Mouse (Mus musculus) olfactory bulb, adult 2 months (tissue): ENCODE data around the gene Slc30a3. TPM values are rescaled to one million over a fixed set of nuclear protein-coding genes. Genes with fewer than 3 reads are reported as not detected.

Source experiments
- H3K27ac ChIP-seq: fragments of 200-500 bp; 2 replicates; pipeline ENCODE4 v1.5.1; 2012; ENCODE audit warnings: low read depth, low read length; ENCODE audit not compliant: insufficient read depth
- H3K4me1 ChIP-seq: fragments of 200-500 bp; 2 replicates; pipeline ENCODE4 v1.6.1; 2012; ENCODE audit warnings: low read length; ENCODE audit not compliant: control insufficient read depth, insufficient read depth
- H3K4me3 ChIP-seq: fragments of 200-500 bp; 2 replicates; pipeline ENCODE4 v1.5.1; 2012; ENCODE audit warnings: mild to moderate bottlenecking, low read depth, low read length, moderate library complexity; ENCODE audit not compliant: insufficient read depth
- CTCF ChIP-seq: fragments of 200-500 bp; IDR thresholded peaks from 2 replicates; pipeline ENCODE4 v1.5.1; 2012; ENCODE audit warnings: low read depth, mild to moderate bottlenecking, low read length, moderate library complexity; ENCODE audit not compliant: insufficient read depth
- POLR2A ChIP-seq: fragments of 200-500 bp; IDR thresholded peaks from 2 replicates; pipeline ENCODE4 v1.6.1; 2012; ENCODE audit warnings: mild to moderate bottlenecking, low read depth, low read length, moderate library complexity; ENCODE audit not compliant: insufficient read depth
- WGBS: fragments of 180-500 bp; shearing (Covaris S2); methylation state at CpG from one replicate; pipeline ENCODE4 v1.1.7; 2018; 5-methylcytosine and 5-hydroxymethylcytosine counted together
- polyA plus RNA-seq: library from polyadenylated mRNA; stranded (reverse); fragments of >200 nt; gene quantifications from 2 replicates; pipeline ENCODE4 v1.2.4, GENCODE M21; 2012; ENCODE audit warnings: low replicate concordance; ENCODE audit not compliant: missing spikeins, insufficient read depth, insufficient read length

Slc30a3 gene
- not detected in 2 replicates for polyA plus RNA-seq

DNA sequence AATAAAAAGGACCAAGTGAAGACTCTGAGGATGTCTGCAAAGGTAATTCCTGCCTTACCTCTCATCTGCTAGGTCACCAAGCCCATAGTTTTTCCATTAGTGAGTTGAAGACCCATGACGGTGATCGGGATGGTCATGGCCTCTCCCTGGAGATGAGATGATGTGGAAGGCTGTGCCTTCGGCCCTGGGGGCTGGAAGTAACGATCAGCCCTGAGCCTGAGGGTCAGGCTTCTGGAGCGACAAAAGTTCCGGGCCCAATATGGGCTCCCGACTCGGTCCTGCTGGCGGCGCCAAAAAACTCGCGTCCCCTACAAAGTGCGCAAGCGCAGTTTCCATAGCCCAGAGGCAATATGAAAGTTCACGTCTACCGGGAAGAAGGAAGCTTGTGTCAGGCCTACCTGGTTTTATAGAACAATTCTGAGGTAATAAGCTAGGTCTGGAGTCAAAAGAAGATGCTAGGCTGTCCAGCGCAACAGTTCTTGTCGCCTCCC is at the start of gene Slc30a3:
Gene Slc30a3, minus strand, starts transcription at position 238 of the 491 bp plus-strand sequence.
- TF ChIP-seq POLR2A (no peak), CTCF (no peak)
- WGBS, result 95% methylated on average over 18 of the region's 18 CpGs
- no peaks in the 10 kb centered on the region for H3K4me1 ChIP-seq

GRCm38 (mm10) chr5:31154152-31154553 is 46.1 kb upstream of the Slc30a3 start, which contains the start of gene Mpv17:
TSS of gene Mpv17 (minus strand) at chr5:31154251.
- peaks cover 5% of the 10 kb centered on the region for H3K4me1 ChIP-seq
- H3K27ac ChIP-seq, result 0 out of 2 replicates have a peak within 1 kb of the TSS, but pooled peaks have one; percentile 10
- 0% methylated on average over 19 of the region's 19 CpGs for WGBS
- H3K4me3 ChIP-seq, result peak within 1 kb of the TSS; percentile 64
- TF ChIP-seq POLR2A, result peak; percentile 77
- no peak for TF ChIP-seq CTCF

More for the DNA sequence above, at the start of gene Slc30a3:
- Histone ChIP-seq H3K4me3 (no peak within 1 kb of the TSS), H3K27ac (no peak within 1 kb of the TSS)

- TF ChIP-seq CTCF (no peak), POLR2A (no peak)
- peak overlapping the region; percentile 64 for H3K4me3 ChIP-seq
- H3K4me1 ChIP-seq, result peaks cover 5% of the 10 kb centered on the region
- H3K27ac ChIP-seq, result no peak overlapping the region
- WGBS, result 23% methylated on average over 6 of the region's 6 CpGs
Observed at GRCm38 (mm10) chr5:31153516-31154151, 45.6 kb upstream of the Slc30a3 start.

DNA sequence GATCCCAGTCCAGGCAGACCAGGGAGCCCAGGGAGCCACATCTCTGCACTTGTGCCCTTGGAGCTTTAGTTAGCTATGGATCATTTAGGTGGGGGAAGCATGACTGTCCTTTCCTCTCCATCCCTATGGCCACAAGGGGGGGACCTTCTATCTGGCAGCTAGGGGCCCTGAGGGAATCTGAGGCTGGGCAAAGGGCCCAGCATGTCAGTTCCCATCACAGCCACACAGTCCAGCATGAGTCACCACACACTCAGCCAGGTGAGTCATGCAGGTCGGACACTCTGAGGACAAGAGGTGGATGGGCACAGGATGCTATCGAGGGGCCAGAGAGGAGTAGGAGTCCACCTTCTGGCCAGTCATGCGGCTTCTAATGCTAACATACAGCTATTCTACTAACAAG is 43.7 kb upstream of the Slc30a3 start:
- Histone ChIP-seq H3K4me3 (no peak overlapping the region), H3K27ac (no peak overlapping the region), H3K4me1 (peaks cover 5% of the 10 kb centered on the region)
- TF ChIP-seq CTCF (no peak), POLR2A (no peak)
- 87% methylated on average over 3 of the region's 3 CpGs for WGBS

- Histone ChIP-seq H3K4me1 (peaks cover 5% of the 10 kb centered on the region), H3K27ac (no peak overlapping the region), H3K4me3 (no peak overlapping the region)
- TF ChIP-seq POLR2A (no peak), CTCF (no peak)
- WGBS, result 61% methylated on average over 4 of the region's 4 CpGs
Observed at GRCm38 (mm10) chr5:31149781-31150180, 41.7 kb upstream of the Slc30a3 start.

DNA sequence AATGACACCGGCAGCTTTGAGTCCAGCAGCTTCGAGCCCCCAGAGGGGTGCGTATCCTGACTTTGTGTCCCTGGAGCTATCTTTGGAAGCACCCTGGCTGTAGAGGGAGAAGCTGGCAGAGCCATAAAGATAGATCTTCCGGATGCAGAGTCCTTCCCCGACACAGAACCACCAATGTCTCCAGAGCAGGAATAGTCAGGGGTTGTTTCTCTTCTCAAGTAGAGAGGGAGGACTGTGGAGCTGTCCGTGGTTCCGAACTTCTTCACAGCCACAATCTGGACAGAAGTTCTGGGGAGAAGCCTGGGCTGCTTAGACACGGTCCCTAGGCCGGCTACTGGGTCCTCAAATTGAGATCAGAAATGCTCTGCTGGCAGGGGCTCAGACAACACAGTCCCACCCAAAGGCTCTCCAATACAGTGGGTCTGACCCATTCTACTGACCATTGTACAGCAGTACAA is 31.0 kb upstream of the Slc30a3 start:
- Histone ChIP-seq H3K4me3 (no peak overlapping the region), H3K27ac (no peak overlapping the region), H3K4me1 (peaks cover 23% of the 10 kb centered on the region)
- TF ChIP-seq CTCF, result no peak
- TF ChIP-seq POLR2A, result no peak
- WGBS, result 20% methylated on average over 9 of the region's 9 CpGs

DNA sequence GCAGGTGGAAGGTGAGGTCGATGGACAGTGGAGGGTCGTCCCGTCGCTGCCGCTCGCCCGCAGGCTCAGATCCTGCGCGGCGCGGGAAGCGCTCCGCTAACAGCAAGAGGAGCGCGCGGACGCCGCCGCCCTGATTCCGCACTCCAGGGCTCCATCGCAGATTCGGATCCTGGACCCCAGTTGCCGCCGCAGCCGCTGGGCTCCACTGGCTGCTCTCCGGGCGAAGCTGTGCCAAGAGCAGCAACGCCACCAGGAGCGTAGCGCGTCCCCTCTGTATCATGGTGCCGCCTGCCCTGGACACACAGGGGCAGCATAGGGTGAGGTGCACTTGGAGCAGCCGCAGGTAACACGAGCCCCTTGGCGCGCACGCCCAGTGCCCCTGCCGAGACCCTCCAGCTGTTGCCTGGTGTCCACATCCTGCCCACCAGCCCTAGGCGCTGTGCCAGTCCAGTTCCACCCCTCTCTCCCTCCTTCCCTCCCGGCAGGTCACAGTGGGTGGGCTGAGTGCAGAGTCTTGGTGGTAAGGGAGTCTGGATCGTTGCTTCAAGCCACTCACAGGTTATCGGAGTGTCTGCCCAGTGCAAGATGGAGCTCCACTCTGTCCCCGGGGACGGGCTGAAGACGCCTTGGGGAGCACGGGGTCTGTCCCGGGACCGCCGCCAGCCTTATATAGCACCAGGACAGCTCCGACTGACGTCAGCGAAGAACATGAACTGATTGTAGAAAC is 30.4 kb upstream of the Slc30a3 start, which contains the start of gene Ucn:
Gene Ucn, minus strand, starts transcription at position 589 of the 727 bp plus-strand sequence.
- TF ChIP-seq POLR2A, result no peak
- TF ChIP-seq CTCF, result no peak
- Histone ChIP-seq H3K4me3 (peak within 1 kb of the TSS; percentile 23), H3K27ac (no peak within 1 kb of the TSS), H3K4me1 (peaks cover 23% of the 10 kb centered on the region)
- 1% methylated on average over 52 of the region's 52 CpGs for WGBS

DNA sequence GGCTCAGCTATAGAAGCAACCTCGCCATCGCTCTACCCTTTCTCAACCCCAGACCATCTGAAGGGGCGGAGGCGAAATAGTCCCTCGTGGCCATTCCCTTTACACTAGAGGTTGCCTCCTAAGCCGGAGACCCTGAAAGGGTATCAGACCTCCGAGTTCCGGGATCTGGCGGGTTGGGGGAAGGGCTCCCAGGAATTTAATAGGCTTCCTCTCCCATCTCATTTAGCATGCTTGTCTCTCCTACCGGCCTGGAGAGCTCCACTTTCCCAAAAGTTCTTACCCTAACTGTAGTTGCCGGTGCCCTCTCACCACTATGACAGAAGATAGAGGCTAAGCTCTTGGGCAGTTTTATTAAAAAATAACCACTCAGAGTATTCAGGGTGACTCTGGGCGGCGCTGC is 29.6 kb upstream of the Slc30a3 start:
- peak overlapping the region; percentile 23; the same call in 1 of the 2 replicates for H3K4me3 ChIP-seq
- under 1% methylated on average over 13 of the region's 13 CpGs for WGBS
- TF ChIP-seq CTCF, result no peak
- TF ChIP-seq POLR2A, result no peak
- H3K27ac ChIP-seq, result no peak overlapping the region
- peaks cover 23% of the 10 kb centered on the region for H3K4me1 ChIP-seq
